7 mouse cellular contexts compared by ENCODE assay signal in the genomic region with DNA sequence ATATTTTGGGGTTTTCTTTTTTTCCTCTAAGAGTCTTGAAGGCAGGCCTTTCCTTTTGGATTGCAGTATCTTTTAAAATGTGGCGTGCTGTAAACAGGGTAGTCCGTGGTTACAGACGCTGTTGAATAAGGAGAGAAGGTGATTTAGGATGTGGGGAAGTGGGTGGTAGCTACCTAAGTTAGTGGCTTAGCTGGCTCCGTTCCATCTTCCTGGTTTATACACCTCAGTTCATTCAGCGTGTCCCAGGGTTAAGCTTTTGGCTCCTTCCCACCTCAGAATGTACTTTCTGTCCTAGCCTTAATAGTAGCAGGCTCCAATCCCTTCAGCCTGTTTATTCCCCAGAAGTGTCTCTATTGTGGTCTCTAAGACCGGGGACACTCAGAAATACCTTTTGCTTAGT. TPM values are rescaled to one million over a fixed set of nuclear protein-coding genes. Genes with fewer than 3 reads are reported as not detected.
DNase-seq lines count a peak whose midpoint lies in the region; ATAC-seq and TF ChIP-seq lines count a peak whose summit lies in the region.

No protein-coding gene starts in this region.

- no peak overlapping the region for H3K9ac ChIP-seq in lung, embryonic 14.5 days
- H3K9ac ChIP-seq in embryonic facial prominence, embryonic 13.5 days = 0 out of 2 replicates have a peak overlapping the region, but pooled peaks have one; percentile 8
- no peak overlapping the region for H3K9ac ChIP-seq in kidney, embryonic 16.5 days (replicated peaks; ENCODE audit: low read length)
- 0 out of 2 replicates have a peak overlapping the region, but pooled peaks have one; percentile 8 for H3K9ac ChIP-seq in neural tube, embryonic 13.5 days

- H3K4me1 ChIP-seq in lung, embryonic 14.5 days (ENCODE audit: insufficient read depth) = peaks cover 14% of the 10 kb centered on the region
- H3K4me1 ChIP-seq in embryonic facial prominence, embryonic 13.5 days = peaks cover 42% of the 10 kb centered on the region
- H3K4me1 ChIP-seq in kidney, embryonic 16.5 days (ENCODE audit: insufficient read depth, low read length) = peaks cover 40% of the 10 kb centered on the region
- H3K4me1 ChIP-seq in neural tube, embryonic 13.5 days (replicated peaks) = peaks cover 49% of the 10 kb centered on the region

- no peaks in the 10 kb centered on the region for H3K9me3 ChIP-seq in lung, embryonic 14.5 days (ENCODE audit: low read depth, low read length)
- H3K9me3 ChIP-seq in embryonic facial prominence, embryonic 13.5 days = no peaks in the 10 kb centered on the region
- no peaks in the 10 kb centered on the region for H3K9me3 ChIP-seq in kidney, embryonic 16.5 days (ENCODE audit: low read length)
- no peaks in the 10 kb centered on the region for H3K9me3 ChIP-seq in neural tube, embryonic 13.5 days

- no peak overlapping the region; the same call in 1 of the 2 replicates for H3K27ac ChIP-seq in lung, embryonic 14.5 days (ENCODE audit: low read depth)
- peak overlapping the region; percentile 40 for H3K27ac ChIP-seq in embryonic facial prominence, embryonic 13.5 days
- peak overlapping the region; percentile 27; the same call in 1 of the 2 replicates for H3K27ac ChIP-seq in kidney, embryonic 16.5 days (ENCODE audit: low read length)
- H3K27ac ChIP-seq in neural tube, embryonic 13.5 days (replicated peaks) = peak overlapping the region; percentile 42

- TF ChIP-seq CTCF in lung, embryonic 14.5 days (IDR thresholded peaks at IDR 0.05; ENCODE audit: low read depth) = no peak

- peak overlapping the region; percentile 31; the same call in 1 of the 2 replicates for H3K4me2 ChIP-seq in lung, embryonic 14.5 days
- H3K4me2 ChIP-seq in embryonic facial prominence, embryonic 13.5 days = peak overlapping the region; percentile 21
- peak overlapping the region; percentile 38 for H3K4me2 ChIP-seq in kidney, embryonic 16.5 days (replicated peaks; ENCODE audit: low read depth, low read length)
- peak overlapping the region; percentile 30 for H3K4me2 ChIP-seq in neural tube, embryonic 13.5 days

- DNase-seq in lung, embryonic 14.5 days = no peak
- no peak for DNase-seq in lung, postnatal 10 days
- DNase-seq in urinary bladder, postnatal 36 days (ENCODE audit: low spot score in 2 of 2) = no peak
- DNase-seq in embryo, embryonic 10 days (ENCODE audit: low spot score) = no peak

- H3K36me3 ChIP-seq in lung, embryonic 14.5 days (ENCODE audit: insufficient read depth) = no peaks in the 10 kb centered on the region
- H3K36me3 ChIP-seq in embryonic facial prominence, embryonic 13.5 days = no peaks in the 10 kb centered on the region
- no peaks in the 10 kb centered on the region for H3K36me3 ChIP-seq in kidney, embryonic 16.5 days (ENCODE audit: insufficient read depth, low read length)
- H3K36me3 ChIP-seq in neural tube, embryonic 13.5 days = no peaks in the 10 kb centered on the region

- WGBS in lung, embryonic 14.5 days = 56% methylated on average over 6 of the region's 6 CpGs
- WGBS in embryonic facial prominence, embryonic 13.5 days = 59% methylated on average over 6 of the region's 6 CpGs
- 56% methylated on average over 6 of the region's 6 CpGs for WGBS in kidney, embryonic 16.5 days
- 68% methylated on average over 6 of the region's 6 CpGs for WGBS in neural tube, embryonic 13.5 days

- no peaks in the 10 kb centered on the region for H3K27me3 ChIP-seq in lung, embryonic 14.5 days (ENCODE audit: insufficient read depth, low read length)
- H3K27me3 ChIP-seq in embryonic facial prominence, embryonic 13.5 days = no peaks in the 10 kb centered on the region
- H3K27me3 ChIP-seq in kidney, embryonic 16.5 days (ENCODE audit: insufficient read depth, low read length) = no peaks in the 10 kb centered on the region
- H3K27me3 ChIP-seq in neural tube, embryonic 13.5 days = no peaks in the 10 kb centered on the region

- no peak overlapping the region for H3K4me3 ChIP-seq in lung, embryonic 14.5 days (ENCODE audit: low read depth, low read length)
- H3K4me3 ChIP-seq in embryonic facial prominence, embryonic 13.5 days = no peak overlapping the region
- peak overlapping the region; percentile 5; the same call in 1 of the 2 replicates for H3K4me3 ChIP-seq in kidney, embryonic 16.5 days (ENCODE audit: low read length)
- no peak overlapping the region for H3K4me3 ChIP-seq in neural tube, embryonic 13.5 days

- ATAC-seq in lung, embryonic 14.5 days (ENCODE audit: insufficient read depth) = no peak
- ATAC-seq in embryonic facial prominence, embryonic 13.5 days (ENCODE audit: insufficient number of reproducible peaks, insufficient read depth, low FRiP score, low TSS enrichment, low read depth) = no peak
- no peak for ATAC-seq in kidney, embryonic 16.5 days (ENCODE audit: low FRiP score, low TSS enrichment)
- no peak for ATAC-seq in neural tube, embryonic 13.5 days (ENCODE audit: low read depth)

RNA-seq across cellular contexts. Expression of a gene that starts 3.5 kb away (rescaled TPM):
- polyA plus RNA-seq in lung, embryonic 14.5 days (2014; fragmentation: Nextera tagmentation; extraction: Ambion mirVana) = 54.0 and 63.0 TPM in 2 replicates
- 54.8 and 56.5 TPM in 2 replicates for polyA plus RNA-seq in embryonic facial prominence, embryonic 13.5 days (2015; fragmentation: Nextera tagmentation; extraction: Ambion mirVana)
- polyA plus RNA-seq in kidney, embryonic 16.5 days (2015; fragmentation: Nextera tagmentation; extraction: Ambion mirVana) = 58.0 and 65.6 TPM in 2 replicates
- 51.5 and 54.6 TPM in 2 replicates for polyA plus RNA-seq in neural tube, embryonic 13.5 days (2015; fragmentation: Nextera tagmentation; extraction: Ambion mirVana)

RNA-seq across cellular contexts. Expression of a gene that starts 51.8 kb away (rescaled TPM):
- polyA plus RNA-seq in lung, embryonic 14.5 days (2014; fragmentation: Nextera tagmentation; extraction: Ambion mirVana) = 31.7 and 36.0 TPM in 2 replicates
- 53.7 and 58.0 TPM in 2 replicates for polyA plus RNA-seq in embryonic facial prominence, embryonic 13.5 days (2015; fragmentation: Nextera tagmentation; extraction: Ambion mirVana)
- 56.1 and 62.7 TPM in 2 replicates for polyA plus RNA-seq in kidney, embryonic 16.5 days (2015; fragmentation: Nextera tagmentation; extraction: Ambion mirVana)
- 18.4 and 18.9 TPM in 2 replicates for polyA plus RNA-seq in neural tube, embryonic 13.5 days (2015; fragmentation: Nextera tagmentation; extraction: Ambion mirVana)

RNA-seq across cellular contexts. Expression of a gene that starts 57.5 kb away (rescaled TPM):
- polyA plus RNA-seq in lung, embryonic 14.5 days (2014; fragmentation: Nextera tagmentation; extraction: Ambion mirVana) = 326 and 335 TPM in 2 replicates
- polyA plus RNA-seq in embryonic facial prominence, embryonic 13.5 days (2015; fragmentation: Nextera tagmentation; extraction: Ambion mirVana) = 258 and 278 TPM in 2 replicates
- polyA plus RNA-seq in kidney, embryonic 16.5 days (2015; fragmentation: Nextera tagmentation; extraction: Ambion mirVana) = 365 and 401 TPM in 2 replicates
- polyA plus RNA-seq in neural tube, embryonic 13.5 days (2015; fragmentation: Nextera tagmentation; extraction: Ambion mirVana) = 286 and 302 TPM in 2 replicates

Comparison
In these comparisons a context has a peak if more than half of its experiments do, and no peak if none do; other contexts are left out.
1. H3K9ac ChIP-seq: peak in embryonic facial prominence, embryonic 13.5 days (single experiment) and neural tube, embryonic 13.5 days (single experiment); none in lung, embryonic 14.5 days (single experiment) and kidney, embryonic 16.5 days (single experiment).
2. Peak in every context shown above with its lines, with median percentiles within 50 percentile points of each other: H3K4me2 ChIP-seq.